Mouse (Mus musculus): ENCODE measurements around the gene Ppp4r3b.

Gene Ppp4r3b

DNA sequence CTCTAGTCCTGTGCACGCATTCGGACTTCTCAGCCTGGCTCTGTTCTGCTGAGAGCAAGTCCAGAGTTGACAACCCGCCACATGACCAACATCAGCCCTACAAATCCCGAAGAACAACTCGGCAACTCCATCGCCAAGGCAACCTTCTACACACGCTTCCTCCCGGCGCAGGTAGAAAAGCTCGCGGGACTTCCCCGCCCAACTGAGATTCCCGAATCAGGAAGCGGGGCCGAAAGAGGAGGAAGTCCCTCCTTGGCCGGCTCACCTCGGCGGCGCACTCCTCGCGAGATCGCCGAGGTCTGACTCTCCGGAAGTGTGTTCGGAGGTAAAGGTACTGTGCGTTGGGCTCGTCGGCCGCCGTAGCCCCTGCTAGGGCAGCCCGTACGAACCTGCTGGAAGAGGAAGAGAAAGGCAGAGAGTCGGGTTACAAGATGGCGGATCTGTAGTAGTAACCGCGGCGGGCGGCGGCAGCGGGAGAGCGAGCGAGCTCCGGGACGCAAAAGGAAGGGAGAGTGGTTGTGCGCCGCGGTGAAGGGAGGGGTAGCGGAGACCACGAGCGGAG lies at the start of gene Ppp4r3b:
Gene Ppp4r3b (plus strand): TSS at position 328 of the 562 bp plus-strand sequence.
- DNase-seq (ENCODE audit: low spot score in 2 of 2): peak; percentile 93 to 96

DNA sequence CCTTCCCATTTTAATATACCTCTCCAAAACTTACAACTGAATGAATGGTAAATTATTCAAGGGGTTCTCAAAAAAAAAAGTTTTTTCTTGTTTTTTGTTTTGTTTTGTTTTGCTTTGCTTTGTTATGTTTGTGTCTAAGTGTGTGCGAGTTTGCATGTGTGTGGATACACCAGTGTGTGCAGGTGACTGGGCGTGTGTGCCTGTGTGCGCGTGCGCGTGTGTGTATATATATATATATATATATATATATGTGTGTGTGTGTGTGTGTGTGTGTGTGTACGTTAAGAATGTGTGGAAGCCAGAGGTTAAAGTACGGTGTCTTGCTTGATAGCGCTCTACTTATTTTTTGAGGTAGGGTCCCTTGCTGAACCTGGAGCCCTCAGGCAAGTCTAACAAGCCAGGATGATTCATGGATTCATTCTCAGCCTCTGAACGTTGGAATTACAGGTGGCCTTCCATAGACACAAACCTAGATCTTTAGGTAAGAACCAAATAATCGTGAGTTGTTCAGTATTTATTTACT lies 42.8 kb upstream of the Ppp4r3b start:
- peak in 1 of 2 experiments; percentile 2 for DNase-seq (ENCODE audit: low spot score in 2 of 2)

DNA sequence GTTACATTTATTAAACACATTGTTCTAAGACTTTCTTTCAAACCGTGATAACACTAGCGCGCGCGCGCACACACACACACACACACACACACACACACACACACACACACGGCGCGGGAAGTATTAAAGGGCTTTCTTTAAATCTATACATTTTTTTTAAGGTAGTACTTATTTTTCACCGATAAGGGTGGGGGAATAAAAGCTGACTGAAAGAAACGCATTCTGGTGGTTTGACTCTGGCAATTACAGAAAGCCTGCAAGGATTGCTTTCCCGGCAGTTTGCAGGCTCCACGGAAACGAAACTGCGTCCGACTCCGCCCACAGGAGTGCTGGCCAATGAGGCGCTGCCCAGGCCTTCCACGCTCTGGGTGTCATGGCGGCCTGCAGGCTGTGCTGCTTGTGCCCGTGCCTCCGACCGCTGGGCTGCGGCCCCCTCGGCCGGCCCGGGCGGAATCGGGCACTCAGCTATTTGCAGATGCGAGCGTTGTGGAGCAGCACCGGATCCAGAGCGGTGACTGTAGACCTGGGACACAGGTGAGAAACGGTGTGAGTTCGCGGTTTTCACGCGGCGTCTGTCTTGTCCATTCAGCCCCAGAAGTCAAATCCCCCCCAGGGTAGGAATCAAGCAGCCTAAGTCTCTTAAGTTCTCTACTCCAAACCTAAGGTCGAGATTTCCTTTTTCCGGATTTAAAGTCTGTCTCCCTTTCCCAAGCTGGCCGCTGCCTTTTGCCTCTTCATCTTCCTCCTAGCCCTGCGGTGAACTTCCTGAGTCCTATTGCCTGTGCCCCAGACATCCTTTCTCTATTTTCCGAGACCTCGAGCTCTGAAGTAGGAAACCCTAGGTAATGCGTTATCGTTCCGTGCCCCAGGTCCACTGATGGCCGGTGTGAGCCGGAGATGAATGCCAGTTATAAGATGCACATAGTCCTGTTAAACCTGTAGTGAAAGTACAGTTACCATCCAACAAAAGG lies 42.0 kb upstream of the Ppp4r3b start, which contains the start of gene Pnpt1:
Gene Pnpt1 (plus strand): TSS at position 360 of the 971 bp plus-strand sequence.
- peak; percentile 74 to 81 for DNase-seq (ENCODE audit: low spot score in 2 of 2)

DNA sequence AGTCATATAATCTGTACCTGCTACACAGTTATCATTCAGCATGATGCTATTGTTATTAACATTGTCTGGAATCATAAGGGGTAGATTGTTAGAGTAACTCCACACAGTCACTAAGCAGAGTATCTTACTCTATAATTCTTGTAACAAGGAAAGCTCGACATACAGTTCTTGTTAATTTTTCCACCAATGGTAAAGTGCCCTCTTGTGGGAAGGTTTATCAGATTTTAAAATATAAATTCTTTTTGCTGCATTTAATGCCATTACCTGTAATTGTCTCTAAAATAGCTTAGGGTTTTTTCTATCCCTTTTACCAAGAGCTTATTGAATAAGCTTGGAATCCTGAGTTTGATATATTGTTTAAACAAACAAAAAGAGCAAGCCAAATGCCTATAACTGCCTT lies 32.0 kb upstream of the Ppp4r3b start:
- DNase-seq (ENCODE audit: low spot score in 2 of 2): no peak

DNA sequence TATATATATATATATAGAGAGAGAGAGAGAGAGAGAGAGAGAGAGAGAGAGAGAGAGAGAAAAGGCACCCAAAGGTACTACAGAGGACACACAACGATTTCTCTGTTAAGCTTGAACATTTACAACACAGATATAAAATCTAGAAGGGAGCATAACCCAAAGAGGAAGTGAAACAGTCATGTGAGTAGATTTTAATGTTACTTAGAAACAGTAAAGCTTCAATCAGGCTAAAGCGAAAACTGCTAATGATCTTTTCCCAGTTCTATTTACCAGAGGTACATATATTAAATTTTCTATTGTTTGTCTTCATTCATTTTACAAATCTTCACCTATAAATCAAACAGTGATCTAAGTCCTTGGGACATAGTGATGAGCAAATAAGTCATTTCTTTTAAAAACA lies 23.8 kb upstream of the Ppp4r3b start:
- no peak for DNase-seq (ENCODE audit: low spot score in 2 of 2)

DNA sequence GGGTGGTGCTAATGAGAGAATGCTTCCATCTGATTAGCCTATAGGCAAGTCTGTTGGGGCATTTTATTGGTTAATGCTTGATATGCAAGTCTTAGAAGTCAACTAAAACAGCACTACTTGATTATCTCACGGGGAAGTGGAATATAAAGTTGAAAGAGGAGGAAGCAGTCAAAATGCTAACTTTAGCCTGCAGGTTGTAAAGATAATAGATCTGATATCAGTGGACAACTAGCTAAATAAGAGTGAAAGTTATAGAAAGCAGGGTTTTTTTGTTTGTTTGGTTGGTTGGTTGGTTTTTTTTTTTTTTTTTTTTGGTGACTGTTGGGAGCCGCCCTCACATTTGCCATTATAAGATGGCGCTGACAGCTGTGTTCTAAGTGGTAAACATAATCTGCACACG lies 9.1 kb upstream of the Ppp4r3b start:
- no peak for DNase-seq (ENCODE audit: low spot score in 2 of 2)

DNA sequence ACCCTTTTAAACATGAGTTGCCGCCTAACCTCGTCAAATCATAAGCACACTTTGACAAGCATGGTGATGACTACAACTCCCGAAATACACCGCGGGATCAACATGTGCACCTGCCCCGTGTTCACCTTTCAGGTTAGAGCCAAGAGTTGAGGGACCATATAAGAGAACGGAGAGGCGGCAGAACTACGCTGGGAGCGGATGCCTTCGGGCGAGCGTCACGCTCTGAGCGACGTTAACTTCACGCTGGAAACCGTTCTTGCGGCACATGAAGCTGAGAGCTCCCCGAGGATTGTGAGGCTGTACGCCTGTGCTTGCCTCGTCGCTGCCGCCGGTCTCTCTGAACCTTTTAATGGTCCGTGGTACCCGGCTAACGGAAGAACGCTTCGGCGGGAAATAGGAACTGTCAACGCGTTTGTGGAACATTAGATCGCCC lies 715 bp upstream of the Ppp4r3b start:
- DNase-seq (ENCODE audit: low spot score in 2 of 2): peak; percentile 39 to 51

DNA sequence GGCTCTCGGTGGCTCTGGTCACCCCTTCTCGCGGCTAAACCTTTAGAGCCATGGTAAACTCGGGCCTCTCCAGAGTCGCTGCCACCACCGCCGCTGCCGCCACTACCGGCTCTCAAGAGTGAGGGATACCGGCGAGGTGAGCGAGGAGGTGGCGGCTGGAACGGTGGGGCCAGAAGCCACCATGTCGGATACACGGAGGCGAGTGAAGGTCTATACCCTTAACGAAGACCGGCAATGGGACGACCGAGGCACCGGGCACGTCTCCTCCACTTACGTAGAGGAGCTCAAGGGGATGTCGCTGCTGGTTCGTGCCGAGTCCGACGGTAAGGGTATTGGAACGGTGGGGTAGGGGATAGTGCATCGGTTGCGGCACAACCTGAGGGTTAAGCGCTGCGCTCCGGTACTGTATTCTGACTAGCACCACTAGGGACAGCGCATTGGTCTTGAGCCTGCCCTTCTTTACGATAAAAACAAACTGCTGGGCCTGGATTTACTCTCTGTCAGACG lies 488 bp downstream of the Ppp4r3b start:
- peak in 1 of 2 experiments; percentile 48 for DNase-seq (ENCODE audit: low spot score in 2 of 2)

DNA sequence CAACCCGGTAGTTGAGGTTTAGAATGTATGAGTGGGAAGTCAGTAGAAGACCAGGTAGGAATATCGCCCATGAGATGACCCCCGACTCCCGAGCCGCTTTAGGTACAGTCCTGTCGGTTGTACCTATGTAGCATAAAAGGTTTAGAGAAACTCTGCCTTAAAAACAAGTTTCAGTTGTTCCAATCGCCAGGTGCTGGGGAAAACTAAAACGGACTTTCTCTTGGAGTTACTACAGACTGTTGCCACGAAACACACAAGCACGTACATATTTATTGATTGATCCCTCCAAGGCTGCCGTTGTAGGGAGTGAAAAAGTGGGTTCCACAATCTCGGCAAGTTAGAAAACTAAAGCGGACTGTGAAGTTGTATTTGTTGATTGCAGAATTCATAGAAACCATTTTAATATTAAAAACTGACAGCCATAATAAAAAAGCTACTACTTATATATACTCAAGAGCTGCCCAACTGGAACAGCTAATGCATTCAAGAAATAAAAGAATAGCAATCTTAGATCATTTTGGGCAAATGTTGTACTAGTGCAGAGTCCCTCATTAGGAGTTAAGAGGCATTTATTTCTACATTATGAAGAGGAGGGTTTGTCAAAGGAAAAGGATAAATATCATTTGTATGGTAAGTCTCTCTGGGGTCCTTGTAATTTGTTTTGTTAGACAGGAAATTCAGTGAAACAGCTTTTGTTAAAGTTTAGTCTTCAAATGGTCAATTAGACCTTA lies 1.2 kb downstream of the Ppp4r3b start:
- peak in 1 of 2 experiments; percentile 5 for DNase-seq (ENCODE audit: low spot score in 2 of 2)

DNA sequence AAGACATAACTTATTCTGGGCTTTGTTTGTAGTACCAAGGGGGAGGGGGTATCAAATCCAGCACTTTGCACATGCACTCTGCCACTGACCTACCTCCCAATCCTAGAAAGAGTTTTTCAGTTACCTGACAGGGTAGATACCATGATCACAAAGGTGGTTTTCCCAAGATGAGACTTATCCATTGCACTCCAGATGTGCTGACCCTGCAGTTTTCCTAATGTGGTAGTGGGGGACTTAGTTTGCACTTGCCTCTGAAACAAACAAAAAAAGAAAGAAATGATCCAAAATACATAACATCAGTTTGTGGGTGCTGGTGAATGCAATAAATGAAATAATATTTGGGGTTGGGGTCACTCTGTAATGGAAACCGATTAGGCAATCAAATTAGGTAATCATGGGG lies 6.6 kb downstream of the Ppp4r3b start:
- DNase-seq (ENCODE audit: low spot score in 2 of 2): no peak

DNA sequence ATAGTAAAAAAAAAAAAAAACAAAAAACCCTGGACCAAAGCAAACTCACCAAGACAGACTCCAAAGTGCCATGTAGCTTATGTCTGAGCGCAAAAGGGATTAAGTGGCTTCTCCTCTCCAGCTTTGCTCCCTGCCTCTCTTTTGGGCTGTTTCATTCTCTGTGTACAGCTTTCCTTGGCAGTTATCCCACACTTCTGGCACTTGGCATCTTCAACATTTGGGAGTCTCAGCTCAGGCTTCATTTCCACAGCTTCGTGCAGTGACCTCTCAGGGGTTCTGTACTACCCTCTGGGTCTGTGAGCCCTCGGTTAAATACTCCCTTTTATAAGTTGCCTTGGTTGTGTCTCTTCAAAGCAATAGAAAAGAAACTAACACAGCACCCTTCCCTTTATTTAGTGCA lies 8.0 kb downstream of the Ppp4r3b start:
- no peak for DNase-seq (ENCODE audit: low spot score in 2 of 2)

DNA sequence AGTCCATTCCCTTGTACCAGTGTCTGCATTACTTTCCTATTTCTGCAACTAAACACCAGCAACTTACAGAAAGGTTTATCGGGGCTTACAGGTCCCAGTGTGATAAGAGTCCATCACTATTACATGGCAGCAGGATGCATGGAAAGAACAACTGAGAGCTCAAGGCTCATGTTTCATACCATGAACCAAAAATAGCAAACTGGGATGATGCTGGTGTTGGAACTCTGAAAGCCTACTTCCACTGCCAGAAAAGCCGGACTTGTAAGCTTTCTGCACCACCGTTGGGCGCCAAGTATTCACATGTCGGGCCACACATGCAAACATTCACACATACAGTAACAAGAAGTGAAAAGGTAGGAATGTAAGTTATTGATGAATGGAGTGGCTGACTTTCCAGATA lies 9.1 kb downstream of the Ppp4r3b start:
- DNase-seq (ENCODE audit: low spot score in 2 of 2): no peak

DNA sequence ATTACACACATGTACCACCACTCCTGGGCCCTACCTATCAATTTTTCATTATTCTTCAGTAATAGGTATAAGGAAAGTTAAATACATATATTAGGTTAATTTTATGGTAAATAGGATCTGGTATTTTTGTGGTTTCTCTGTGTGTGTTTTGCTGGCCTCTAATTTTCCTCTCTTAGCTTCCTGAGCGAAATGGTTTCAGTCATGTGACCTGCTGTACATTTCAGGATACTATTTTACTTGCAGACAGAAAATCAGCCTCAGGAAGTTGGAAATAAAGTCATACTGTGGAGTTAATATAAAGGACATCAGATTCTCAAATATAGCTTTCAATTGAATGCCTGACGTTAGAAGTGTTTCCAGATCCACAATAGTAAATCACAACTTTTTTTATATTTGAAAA lies 16.3 kb downstream of the Ppp4r3b start:
- DNase-seq (ENCODE audit: low spot score in 2 of 2): no peak

DNA sequence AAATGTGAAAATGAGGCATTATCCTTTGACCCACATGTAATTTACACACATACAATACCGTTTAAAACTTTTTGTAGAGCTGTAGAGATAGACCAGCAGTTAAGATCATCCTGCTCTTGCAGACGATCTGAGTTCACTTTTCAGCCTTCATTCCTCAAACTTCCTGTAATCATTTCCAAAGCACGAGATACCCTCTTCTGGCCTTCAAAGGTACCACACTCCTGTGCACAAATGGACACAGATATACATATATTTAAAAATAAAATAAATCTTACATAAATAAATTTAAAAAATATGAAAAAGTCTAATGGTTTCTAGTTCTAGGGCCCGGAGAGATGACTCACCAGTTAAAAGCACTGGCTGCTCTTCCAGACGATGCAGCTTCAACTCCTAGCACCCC lies 31.0 kb downstream of the Ppp4r3b start:
- no peak for DNase-seq (ENCODE audit: low spot score in 2 of 2)

DNA sequence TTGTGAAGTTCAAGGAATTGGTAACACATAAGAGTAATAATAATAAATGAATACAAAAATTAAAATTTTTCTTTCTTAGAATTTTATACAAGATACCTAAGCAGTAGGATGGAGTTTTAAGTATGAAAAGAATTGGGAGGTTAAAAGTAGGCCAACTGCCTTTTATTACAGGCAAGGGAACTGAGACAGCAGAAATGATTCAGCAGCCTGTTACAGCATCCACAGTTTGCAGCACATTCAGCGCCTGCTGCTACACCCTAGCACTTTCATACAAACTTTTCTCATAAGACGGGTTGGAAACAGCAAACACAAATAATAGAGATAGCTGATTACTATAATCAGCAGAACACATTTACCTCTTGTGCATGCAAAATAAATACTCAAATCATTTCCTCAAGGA lies 37.1 kb downstream of the Ppp4r3b start:
- no peak for DNase-seq (ENCODE audit: low spot score in 2 of 2)

DNA sequence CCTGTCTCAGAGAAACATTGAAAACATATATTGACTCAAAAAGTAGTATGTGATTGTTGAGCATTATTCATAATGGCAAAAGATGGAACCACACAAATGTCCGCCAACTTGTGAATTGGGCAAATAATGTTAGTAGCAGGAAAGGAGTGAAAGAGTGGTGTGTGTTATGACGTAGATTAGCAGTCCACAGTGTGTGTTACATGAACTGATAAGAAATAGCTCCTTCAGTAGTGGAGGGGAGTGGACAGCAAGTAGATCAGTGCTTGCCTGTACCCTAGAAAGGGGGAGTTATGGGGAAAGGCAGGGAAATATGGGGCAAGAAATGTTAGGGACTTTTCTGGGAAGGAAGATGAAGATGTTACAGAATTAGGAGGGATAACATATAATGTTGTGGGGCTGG lies 43.5 kb downstream of the Ppp4r3b start:
- no peak for DNase-seq (ENCODE audit: low spot score in 2 of 2)

DNA sequence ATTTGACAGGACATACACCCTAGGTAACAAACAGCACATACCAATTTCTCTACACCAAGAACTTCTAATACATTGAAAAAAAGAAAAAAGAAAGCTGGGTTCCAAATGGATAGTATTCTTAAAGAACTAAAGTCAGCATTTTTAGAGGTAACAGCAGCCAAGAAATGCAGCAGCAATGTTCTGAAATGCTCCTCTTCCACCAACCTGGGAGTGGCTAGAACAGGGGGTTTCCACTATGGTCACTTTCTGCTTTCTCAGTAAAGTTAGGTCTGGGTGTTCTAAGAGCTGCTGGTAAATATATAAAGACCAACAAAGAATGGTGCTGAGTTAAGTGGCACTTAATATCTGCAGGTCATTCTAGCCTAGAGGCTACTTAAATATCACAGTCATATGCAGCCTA lies 46.4 kb downstream of the Ppp4r3b start:
- no peak for DNase-seq (ENCODE audit: low spot score in 2 of 2)

DNA sequence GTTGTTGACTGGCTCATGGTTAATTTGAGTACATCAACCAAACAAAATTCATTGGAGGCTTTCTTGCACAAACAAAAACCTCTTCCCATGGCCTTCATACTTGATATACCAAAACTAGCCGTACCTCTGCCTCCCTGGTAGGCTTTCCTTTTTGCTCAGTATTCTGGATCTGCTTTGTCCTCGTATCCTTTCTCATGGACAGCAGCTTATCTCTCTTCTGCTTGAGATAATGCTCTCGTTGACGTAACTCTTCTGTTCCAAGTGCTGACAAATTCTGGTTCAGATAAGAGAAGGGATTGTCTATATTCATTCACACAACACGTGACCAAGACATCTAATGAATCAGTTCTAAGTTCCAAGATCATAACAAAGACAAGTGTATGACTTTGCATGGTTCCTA lies 49.6 kb downstream of the Ppp4r3b start:
- no peak for DNase-seq (ENCODE audit: low spot score in 2 of 2)

DNA sequence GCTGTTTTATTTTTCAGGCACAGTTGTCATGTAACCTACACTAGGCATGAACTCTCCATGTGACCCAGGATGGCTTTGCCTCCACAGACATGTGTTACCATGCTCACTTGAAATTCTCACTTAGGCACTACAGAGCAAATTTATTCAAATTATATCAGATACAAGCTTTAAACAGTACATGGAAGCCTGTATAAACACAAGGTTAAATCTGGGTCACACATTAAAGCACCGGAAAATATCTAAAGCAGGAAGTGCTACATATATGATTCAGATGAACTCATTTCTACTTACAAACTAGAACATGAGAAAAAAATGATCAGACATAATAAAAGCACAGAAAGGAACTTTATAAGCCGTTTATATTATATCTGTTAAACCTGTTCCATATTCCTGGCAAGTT lies 52.1 kb downstream of the Ppp4r3b start:
- DNase-seq (ENCODE audit: low spot score in 2 of 2): no peak

DNA sequence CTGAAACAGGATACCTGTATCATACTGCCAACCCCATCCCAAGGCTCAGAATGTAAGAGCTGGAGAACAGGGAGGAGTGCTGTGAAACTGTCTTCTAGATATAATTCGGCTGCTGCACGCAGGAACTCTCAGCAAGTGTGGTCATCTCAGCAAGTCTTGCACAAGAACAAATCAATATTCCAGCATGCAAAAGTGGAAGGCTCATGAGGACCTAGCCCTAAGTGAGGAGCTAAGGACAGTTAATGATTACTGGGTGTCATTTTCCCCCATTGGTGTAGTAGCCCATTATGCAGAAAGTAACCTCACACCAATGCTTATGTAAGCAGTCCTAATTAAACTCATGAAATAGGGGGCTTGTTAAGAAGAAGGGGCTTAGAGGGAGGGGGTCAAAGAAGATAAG lies 56.3 kb downstream of the Ppp4r3b start:
- no peak for DNase-seq (ENCODE audit: low spot score in 2 of 2)

DNA sequence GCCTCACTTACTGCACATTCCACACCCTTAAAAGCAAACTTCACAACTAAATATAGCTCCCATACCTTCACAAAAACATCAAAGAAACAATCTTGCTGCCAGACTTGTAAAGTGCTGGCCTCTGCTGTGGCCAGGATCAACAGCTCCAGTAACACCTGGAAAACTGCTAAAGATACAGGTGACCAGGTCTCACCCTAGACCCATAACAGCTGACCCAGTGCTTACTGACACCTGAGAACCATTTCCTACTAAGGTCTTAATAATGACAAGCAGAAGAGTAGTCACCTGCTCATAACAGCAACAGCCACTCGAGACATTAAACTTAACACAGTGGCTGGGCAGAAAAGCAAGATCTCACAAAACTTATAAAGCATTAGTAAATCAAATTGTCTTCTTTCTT lies 60.9 kb downstream of the Ppp4r3b start:
- no peak for DNase-seq (ENCODE audit: low spot score in 2 of 2)

DNA sequence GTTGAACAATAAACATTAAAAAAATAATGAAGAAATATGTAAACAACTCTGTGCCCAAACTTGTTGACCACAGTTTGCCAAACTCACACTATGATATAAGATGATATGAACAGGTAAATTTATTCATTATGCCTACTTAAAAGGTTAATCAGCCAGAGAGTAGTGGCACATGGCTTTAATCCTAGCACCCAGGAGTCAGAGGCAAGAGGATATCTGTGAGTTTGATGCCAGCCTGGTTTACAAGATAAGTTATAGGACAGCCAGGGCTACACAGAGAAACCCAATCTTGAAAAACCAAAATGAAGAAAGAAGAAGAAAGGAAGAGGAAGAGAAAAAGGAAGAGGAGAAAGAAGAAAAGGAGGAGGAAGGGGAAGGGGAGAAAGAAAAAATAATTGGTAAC lies 64.7 kb downstream of the Ppp4r3b start:
- no peak for DNase-seq (ENCODE audit: low spot score in 2 of 2)
